Comparison of ENCODE assay signal across 8 mouse cellular contexts in the genomic region with DNA sequence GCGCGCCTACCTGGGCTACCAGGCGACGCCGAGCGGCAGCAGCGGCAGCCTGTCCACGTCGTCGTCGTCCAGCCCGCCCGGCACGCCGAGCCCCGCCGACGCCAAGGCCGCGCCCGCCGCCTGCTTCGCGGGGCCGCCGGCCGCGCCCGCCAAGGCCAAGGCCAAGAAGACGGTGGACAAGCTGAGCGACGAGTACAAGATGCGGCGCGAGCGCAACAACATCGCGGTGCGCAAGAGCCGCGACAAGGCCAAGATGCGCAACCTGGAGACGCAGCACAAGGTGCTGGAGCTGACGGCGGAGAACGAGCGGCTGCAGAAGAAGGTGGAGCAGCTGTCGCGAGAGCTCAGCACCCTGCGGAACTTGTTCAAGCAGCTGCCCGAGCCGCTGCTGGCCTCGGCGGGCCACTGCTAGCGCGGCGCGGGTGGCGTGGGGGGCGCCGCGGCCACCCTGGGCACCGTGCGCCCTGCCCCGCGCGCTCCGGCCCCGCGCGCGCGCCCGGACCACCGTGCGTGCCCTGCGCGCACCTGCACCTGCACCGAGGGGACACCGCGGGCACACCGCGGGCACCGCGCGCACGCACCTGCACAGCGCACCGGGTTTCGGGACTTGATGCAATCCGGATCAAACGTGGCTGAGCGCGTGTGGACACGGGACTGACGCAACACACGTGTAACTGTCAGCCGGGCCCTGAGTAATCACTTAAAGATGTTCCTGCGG. TPM values are rescaled to one million over a fixed set of nuclear protein-coding genes. Genes with fewer than 3 reads are reported as not detected.
DNase-seq lines count a peak whose midpoint lies in the region; ATAC-seq lines count a peak whose summit lies in the region.

A gene (minus strand): TSS at position 322 of the 718 bp plus-strand sequence.

- peak; percentile 12 for ATAC-seq in intestine, embryonic 15.5 days
- ATAC-seq in limb, embryonic 11.5 days (ENCODE audit: insufficient number of reproducible peaks, low FRiP score, low TSS enrichment, low read depth): no peak
- peak; percentile 12; the same call in 1 of the 2 replicates for ATAC-seq in midbrain, embryonic 11.5 days (ENCODE audit: low FRiP score)

- peak within 1 kb of the TSS; percentile 93 for H3K4me2 ChIP-seq in intestine, embryonic 15.5 days (replicated peaks)
- peak within 1 kb of the TSS; percentile 89 for H3K4me2 ChIP-seq in limb, embryonic 11.5 days (ENCODE audit: low read depth, severe bottlenecking)
- H3K4me2 ChIP-seq in midbrain, embryonic 11.5 days: peak within 1 kb of the TSS; percentile 87

- no peaks in the 10 kb centered on the region for H3K27me3 ChIP-seq in intestine, embryonic 15.5 days (replicated peaks)
- H3K27me3 ChIP-seq in limb, embryonic 11.5 days (ENCODE audit: control insufficient read depth, insufficient read depth, low read length): peaks cover 22% of the 10 kb centered on the region
- H3K27me3 ChIP-seq in midbrain, embryonic 11.5 days (ENCODE audit: control insufficient read depth, insufficient read depth, low read length): peaks cover 42% of the 10 kb centered on the region

- H3K4me1 ChIP-seq in intestine, embryonic 15.5 days (replicated peaks): peaks cover 22% of the 10 kb centered on the region
- peaks cover 9% of the 10 kb centered on the region; the same call in 1 of the 2 replicates for H3K4me1 ChIP-seq in limb, embryonic 11.5 days (ENCODE audit: control insufficient read depth, insufficient read depth, low read length)
- peaks cover 5% of the 10 kb centered on the region; the same call in 1 of the 2 replicates for H3K4me1 ChIP-seq in midbrain, embryonic 11.5 days (ENCODE audit: control insufficient read depth, insufficient read depth, low read length)

- peak within 1 kb of the TSS; percentile 87 for H3K9ac ChIP-seq in intestine, embryonic 15.5 days
- peak within 1 kb of the TSS; percentile 58 for H3K9ac ChIP-seq in limb, embryonic 11.5 days (ENCODE audit: low read length)
- H3K9ac ChIP-seq in midbrain, embryonic 11.5 days (ENCODE audit: low read length): peak within 1 kb of the TSS; percentile 56

- peak; percentile 60 for DNase-seq in ovary, adult 18-20 months (ENCODE audit: low spot score)
- no peak for DNase-seq in ovary, postnatal 14 days (ENCODE audit: low spot score)
- peak; percentile 67 for DNase-seq in embryo, embryonic 9.5 days (ENCODE audit: extremely low spot score)
- DNase-seq in gonadal fat pad, adult 2 months (ENCODE audit: low read depth): no peak
- DNase-seq in limb, embryonic 11.5 days (ENCODE audit: low spot score): peak; percentile 77
- DNase-seq in midbrain, embryonic 11.5 days (ENCODE audit: low spot score, missing footprints): peak; percentile 94
- peak; percentile 46 for DNase-seq in spleen, adult 12 weeks (ENCODE audit: low spot score)

- peak within 1 kb of the TSS; percentile 81 for H3K4me3 ChIP-seq in intestine, embryonic 15.5 days (replicated peaks)
- H3K4me3 ChIP-seq in limb, embryonic 11.5 days (ENCODE audit: low read depth, low read length): peak within 1 kb of the TSS; percentile 54
- peak within 1 kb of the TSS; percentile 55 for H3K4me3 ChIP-seq in midbrain, embryonic 11.5 days (ENCODE audit: low read depth, low read length)

- under 1% methylated on average over 99 of the region's 99 CpGs for WGBS in intestine, embryonic 15.5 days
- under 1% methylated on average over 95 of the region's 99 CpGs for WGBS in limb, embryonic 11.5 days
- under 1% methylated on average over 97 of the region's 99 CpGs for WGBS in midbrain, embryonic 11.5 days

- H3K9me3 ChIP-seq in intestine, embryonic 15.5 days: no peaks in the 10 kb centered on the region
- H3K9me3 ChIP-seq in limb, embryonic 11.5 days (ENCODE audit: control insufficient read depth, low read length): no peaks in the 10 kb centered on the region
- H3K9me3 ChIP-seq in midbrain, embryonic 11.5 days (ENCODE audit: control insufficient read depth, low read length): no peaks in the 10 kb centered on the region

- H3K36me3 ChIP-seq in intestine, embryonic 15.5 days: 0 out of 2 replicates have a peak, but pooled peaks cover 3% of the 10 kb centered on the region
- H3K36me3 ChIP-seq in limb, embryonic 11.5 days (ENCODE audit: control insufficient read depth, insufficient read depth, low read length): no peaks in the 10 kb centered on the region
- H3K36me3 ChIP-seq in midbrain, embryonic 11.5 days (ENCODE audit: control insufficient read depth, insufficient read depth, low read length): no peaks in the 10 kb centered on the region

- H3K27ac ChIP-seq in intestine, embryonic 15.5 days: peak within 1 kb of the TSS; percentile 91
- H3K27ac ChIP-seq in limb, embryonic 11.5 days (replicated peaks; ENCODE audit: low read depth, low read length): no peak within 1 kb of the TSS
- no peak within 1 kb of the TSS for H3K27ac ChIP-seq in midbrain, embryonic 11.5 days (ENCODE audit: low read depth, low read length)

RNA-seq across cellular contexts. Expression of the gene that starts here (rescaled TPM):
- polyA plus RNA-seq in gonadal fat pad, adult 2 months (2012; rRNA removed): 210 and 219 TPM in 2 replicates
- 35.1 and 38.6 TPM in 2 replicates for polyA plus RNA-seq in intestine, embryonic 15.5 days (2015; fragmentation: Nextera tagmentation; extraction: Ambion mirVana)
- 35.5 and 37.5 TPM in 2 replicates for polyA plus RNA-seq in limb, embryonic 11.5 days (2014; fragmentation: Nextera tagmentation; extraction: Ambion mirVana)
- polyA plus RNA-seq in midbrain, embryonic 11.5 days (2014; fragmentation: Nextera tagmentation; extraction: Ambion mirVana): 25.1 and 31.5 TPM in 2 replicates

Comparison
In these comparisons a context has a peak if more than half of its experiments do, and no peak if none do; other contexts are left out.
1. DNase-seq: peak in ovary, adult 18-20 months (single experiment), embryo, embryonic 9.5 days (single experiment), limb, embryonic 11.5 days (single experiment), midbrain, embryonic 11.5 days (single experiment) and spleen, adult 12 weeks (single experiment); none in ovary, postnatal 14 days (single experiment) and gonadal fat pad, adult 2 months (single experiment).
2. Peak in every context shown above with its lines, with median percentiles within 50 percentile points of each other: H3K4me2 ChIP-seq, H3K4me3 ChIP-seq and H3K9ac ChIP-seq.